Mouse (Mus musculus) megakaryocyte-erythroid progenitor cell, adult 5-6 weeks (primary cell): ENCODE data around the gene Cldn6. TPM values are rescaled to one million over a fixed set of nuclear protein-coding genes. Genes with fewer than 3 reads are reported as not detected.

Experiments used
- ATAC-seq: replicated peaks from 2 replicates; pipeline ENCODE4 v1.8.0; 2016; ENCODE audit warnings: mild to moderate bottlenecking, inconsistent platforms; ENCODE audit not compliant: severe bottlenecking, poor library complexity, low FRiP score, low TSS enrichment
- total RNA-seq, 2 experiments: library from RNA; stranded (forward) in 1 of 2; stranded (reverse) in 1 of 2; fragments of 200-1000, 215-1000 nt in 1 of 2; fragments of >200 nt in 1 of 2; fragmentation: Nextera tagmentation in 1 of 2; gene quantifications; 2 replicates each; pipeline ENCODE4 v1.2.3; 2014 to 2017

The Cldn6 gene
- total RNA-seq, 2 experiments from 2014 or later = not detected

GRCm38 (mm10) chr17:23673424-23674073, 5.5 kb upstream of the Cldn6 start, which contains the start of the genes Hcfc1r1 and Thoc6:
TSS of gene Hcfc1r1 (plus strand) at chr17:23673596.
TSS of gene Thoc6 (minus strand) at chr17:23673882.
- peak; percentile 90 for ATAC-seq

DNA sequence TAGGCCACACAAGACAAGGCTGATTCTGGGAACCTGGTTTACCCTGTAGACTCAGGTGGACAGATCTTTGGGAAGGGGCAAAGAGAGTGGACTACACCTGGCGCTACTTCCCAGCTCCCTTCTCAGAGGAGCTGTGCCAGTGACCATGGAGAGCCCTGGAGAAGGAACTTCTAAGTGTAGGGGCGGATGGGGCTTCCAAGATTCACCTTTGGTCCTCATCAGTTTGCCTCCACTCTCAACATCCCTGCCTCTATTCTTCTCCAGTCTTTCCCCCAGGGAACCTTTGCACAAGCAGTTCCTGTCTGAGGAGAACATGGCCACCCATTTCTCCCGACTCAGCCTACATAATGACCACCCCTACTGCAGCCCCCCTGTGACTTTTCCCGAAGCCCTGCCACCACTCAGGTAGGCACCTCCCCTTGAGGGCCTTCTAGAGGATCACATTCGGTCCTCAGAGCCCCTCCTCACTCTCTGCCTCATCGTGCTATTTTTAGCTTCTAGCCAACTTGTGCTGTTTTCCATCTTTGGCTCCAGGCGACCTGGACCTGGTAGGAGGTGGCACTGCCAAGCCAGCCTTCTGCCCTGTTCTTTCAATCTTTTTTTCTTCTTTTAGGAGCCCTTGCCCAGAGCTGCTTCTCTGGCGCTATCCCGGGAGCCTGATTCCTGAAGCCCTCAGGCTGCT, 4.6 kb upstream of the Cldn6 start:
- ATAC-seq = no peak

- no peak for ATAC-seq
These were observed 3.9 kb upstream of the Cldn6 start for GRCm38 (mm10) chr17:23675127-23675526.

DNA sequence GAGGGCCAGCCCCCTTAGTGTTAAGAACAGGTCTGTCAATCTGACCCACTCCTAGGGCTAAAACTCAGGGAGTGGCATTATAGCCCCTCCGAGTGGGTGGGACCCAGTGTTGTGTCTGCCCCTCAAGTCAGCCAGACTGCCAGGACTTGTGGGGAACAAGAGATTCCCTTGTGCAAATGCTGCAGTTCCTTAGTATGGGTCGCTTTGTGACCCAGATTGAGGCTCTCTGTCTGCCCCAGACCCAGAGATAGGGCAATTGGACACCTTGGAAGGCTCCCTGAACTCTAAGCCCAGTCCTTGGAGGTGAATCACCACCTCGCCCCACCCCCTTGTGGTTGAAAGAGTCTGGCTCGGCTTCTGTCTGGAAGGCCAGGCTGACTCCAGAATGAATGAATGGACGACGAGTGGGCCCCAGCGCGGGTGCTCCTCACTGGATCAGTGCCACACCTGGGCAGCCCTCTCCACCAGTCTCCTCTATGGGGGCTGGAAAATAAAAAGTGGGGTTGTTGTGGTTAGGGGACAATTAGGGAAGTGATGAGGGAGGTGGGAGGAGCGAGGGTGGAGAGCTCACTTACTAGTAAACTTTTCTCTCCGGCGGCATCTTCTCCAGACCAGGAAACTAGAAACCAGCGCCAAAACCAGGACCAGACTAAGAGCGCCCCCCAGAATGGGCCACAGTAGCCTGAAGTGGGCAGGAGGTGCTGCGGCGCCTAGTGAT, 3.3 kb upstream of the Cldn6 start:
- 0 out of 2 replicates have a peak, but pooled peaks have one; percentile 3 for ATAC-seq

GRCm38 (mm10) chr17:23676473-23677031, 2.5 kb upstream of the Cldn6 start:
- no peak for ATAC-seq

DNA sequence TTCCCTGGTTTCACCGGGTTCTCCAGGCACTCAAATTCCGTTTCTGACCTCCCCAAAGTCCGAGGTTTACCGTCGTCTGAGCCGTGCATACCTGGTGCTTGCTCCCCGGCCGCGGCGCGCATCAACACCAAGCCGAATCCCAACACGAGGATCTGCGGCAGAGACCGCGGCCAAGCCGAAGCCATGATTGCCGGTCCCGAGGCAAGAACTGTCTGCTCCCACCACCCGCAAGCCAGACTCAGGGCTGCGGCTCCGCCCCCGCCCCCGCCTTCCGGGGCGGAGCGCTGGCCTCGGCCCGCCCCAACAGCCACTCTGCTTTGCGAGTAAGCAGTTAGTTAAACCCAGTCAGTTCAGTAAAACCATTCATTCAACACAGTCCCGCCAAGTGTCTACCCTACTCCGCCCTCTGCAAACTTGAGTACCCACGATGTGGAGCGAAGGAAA, 1.8 kb upstream of the Cldn6 start, which contains the start of gene Tnfrsf12a:
Gene Tnfrsf12a (minus strand): TSS at position 233 of the 444 bp plus-strand sequence.
- peak; percentile 64 for ATAC-seq

- ATAC-seq = no peak
These were observed 1.3 kb downstream of the Cldn6 start for GRCm38 (mm10) chr17:23680336-23680735.

GRCm38 (mm10) chr17:23681086-23681485, 2.0 kb downstream of the Cldn6 start:
- ATAC-seq = no peak

DNA sequence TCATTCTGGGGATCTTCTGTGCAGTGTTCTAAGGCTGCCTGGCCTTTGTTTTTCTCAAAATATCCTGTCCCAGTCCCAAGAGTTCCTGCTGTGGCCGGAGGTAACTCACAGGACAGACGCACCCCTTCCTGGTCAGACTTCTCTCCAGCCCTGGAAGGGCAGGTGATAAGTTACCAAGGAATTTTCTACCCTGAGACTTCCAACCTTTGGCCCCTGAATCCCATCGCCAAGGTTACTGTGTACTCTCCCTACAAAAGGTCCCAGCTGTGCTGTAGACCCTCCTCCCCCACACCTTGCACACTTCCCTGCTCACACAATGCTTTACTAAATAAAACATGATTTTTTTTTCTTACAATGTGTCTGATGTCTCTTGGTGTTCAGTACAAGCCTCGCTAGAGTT, 3.0 kb downstream of the Cldn6 start:
- no peak for ATAC-seq

GRCm38 (mm10) chr17:23682530-23682929, 3.5 kb downstream of the Cldn6 start:
- ATAC-seq = no peak

- no peak for ATAC-seq
These were observed 4.2 kb downstream of the Cldn6 start for GRCm38 (mm10) chr17:23683226-23683625.

- no peak for ATAC-seq
These were observed 5.0 kb downstream of the Cldn6 start, which contains the start of gene Cldn9 for GRCm38 (mm10) chr17:23683856-23684672. TSS of gene Cldn9 (minus strand) at chr17:23684026.

GRCm38 (mm10) chr17:23694491-23694890, 15.4 kb downstream of the Cldn6 start:
- no peak for ATAC-seq

DNA sequence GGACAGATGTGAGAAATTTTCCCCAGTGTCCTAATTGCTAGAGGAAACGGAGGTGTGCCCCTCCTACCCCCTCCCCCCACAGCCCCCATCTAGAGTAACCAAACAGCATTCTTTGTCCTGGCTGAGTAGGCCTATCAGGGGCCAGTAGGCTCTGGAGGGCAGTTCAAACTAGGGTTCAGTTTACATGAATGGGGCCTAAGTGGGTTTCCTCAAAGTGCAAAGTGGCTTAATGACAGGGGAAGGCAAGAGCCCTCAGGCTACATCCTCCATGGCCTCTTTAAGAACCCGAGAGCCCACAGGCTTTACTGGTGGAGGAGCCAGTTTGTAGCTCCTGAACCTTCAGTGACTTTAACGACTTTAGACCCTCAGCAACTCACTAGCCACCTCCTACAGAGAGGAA, 16.8 kb downstream of the Cldn6 start:
- no peak for ATAC-seq

GRCm38 (mm10) chr17:23699131-23700077, 20.4 kb downstream of the Cldn6 start:
- no peak for ATAC-seq

DNA sequence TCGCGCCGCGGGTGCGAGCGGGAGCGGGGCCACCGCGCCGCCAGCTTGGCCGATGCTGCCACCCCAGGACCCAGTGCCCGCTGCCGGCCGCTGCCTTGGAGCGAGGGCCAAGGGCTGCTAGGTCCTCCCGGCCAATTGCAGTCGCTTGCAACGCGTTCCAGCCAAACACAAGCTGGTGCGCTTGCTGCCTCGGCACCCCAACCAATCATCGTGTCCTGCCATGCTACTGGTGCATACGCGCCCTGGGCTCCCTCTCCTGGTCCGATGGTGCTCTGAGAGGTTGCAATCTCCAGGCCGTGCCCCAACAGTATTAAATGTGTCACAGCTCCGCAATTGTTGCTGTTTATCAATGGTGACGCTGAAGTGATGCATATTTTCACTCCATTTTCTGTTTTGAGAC, 21.0 kb downstream of the Cldn6 start:
- ATAC-seq = peak; percentile 100

- no peak for ATAC-seq
These were observed 24.3 kb downstream of the Cldn6 start for GRCm38 (mm10) chr17:23703301-23703700.

- no peak for ATAC-seq
These were observed 25.7 kb downstream of the Cldn6 start for GRCm38 (mm10) chr17:23704741-23705140.
